Mouse (Mus musculus) neural tube, embryonic 13.5 days (tissue): Measurements from ENCODE around the gene Pik3r1. TPM values are rescaled to one million over a fixed set of nuclear protein-coding genes. Genes with fewer than 3 reads are reported as not detected.

Source experiments
- ATAC-seq: fragments of 200-750 bp; cut with Nextera tagmentation; 2 replicates; pipeline ENCODE4 v1.8.0; 2017; ENCODE audit warnings: low read depth, mild to moderate bottlenecking, moderate TSS enrichment, moderate library complexity
- H3K27ac ChIP-seq: fragments of 300-500 bp; sonication (generic); replicated peaks from 2 replicates; pipeline ENCODE4 v1.5.1; 2015; ENCODE audit warnings: moderate library complexity, mild to moderate bottlenecking, inconsistent platforms
- H3K27me3 ChIP-seq: fragments of 300-500 bp; sonication (generic); 2 replicates; pipeline ENCODE4 v1.6.1; 2015; ENCODE audit warnings: mild to moderate bottlenecking, inconsistent platforms
- H3K36me3 ChIP-seq: fragments of 300-500 bp; sonication (generic); 2 replicates; pipeline ENCODE4 v1.6.1; 2015; ENCODE audit warnings: mild to moderate bottlenecking, inconsistent platforms
- H3K4me1 ChIP-seq: fragments of 300-500 bp; sonication (generic); replicated peaks from 2 replicates; pipeline ENCODE4 v1.6.1; 2015; ENCODE audit warnings: inconsistent platforms
- H3K4me2 ChIP-seq: fragments of 300-500 bp; sonication (generic); 2 replicates; pipeline ENCODE4 v1.6.1; 2015; ENCODE audit warnings: inconsistent platforms, mild to moderate bottlenecking, moderate library complexity
- H3K4me3 ChIP-seq: fragments of 300-500 bp; sonication (generic); 2 replicates; pipeline ENCODE4 v1.5.1; 2015; ENCODE audit warnings: mild to moderate bottlenecking, inconsistent platforms
- H3K9ac ChIP-seq: fragments of 300-500 bp; sonication (generic); 2 replicates; pipeline ENCODE4 v1.6.1; 2015; ENCODE audit warnings: moderate library complexity, mild to moderate bottlenecking, inconsistent platforms
- H3K9me3 ChIP-seq: fragments of 300-500 bp; sonication (generic); 2 replicates; pipeline ENCODE4 v1.6.1; 2016; ENCODE audit warnings: inconsistent platforms
- WGBS: fragments of 180-500 bp; shearing (Covaris S2); methylation state at CpG from one replicate; pipeline ENCODE4 v1.1.7; 2015; 5-methylcytosine and 5-hydroxymethylcytosine counted together
- polyA plus RNA-seq: library from polyadenylated mRNA; unstranded; fragments of >200 nt; fragmentation: Nextera tagmentation; extraction: Ambion mirVana; gene quantifications from 2 replicates; pipeline ENCODE4 v1.2.1, GENCODE M21; 2015

The Pik3r1 gene
- polyA plus RNA-seq, 1 experiment from 2014 or later, result 47.9 TPM

DNA sequence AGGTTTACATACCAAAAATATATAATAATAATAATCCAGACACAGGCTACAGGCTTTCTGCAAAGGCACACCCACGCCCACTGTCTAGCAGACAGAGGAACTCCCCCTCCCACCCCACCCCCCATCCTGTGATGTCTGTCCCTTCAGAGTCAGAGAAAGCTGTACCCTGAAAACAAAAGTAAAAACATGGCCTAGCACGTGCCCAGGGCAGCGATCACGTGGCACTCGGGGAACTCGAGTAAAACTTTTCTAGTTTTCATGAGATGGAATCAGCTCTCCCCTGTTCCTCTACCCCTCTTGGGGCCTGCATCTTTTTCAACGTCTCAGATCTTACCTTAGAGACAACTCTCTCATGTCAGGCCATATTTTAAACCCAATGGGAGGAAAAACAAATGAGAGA is 71.2 kb downstream of the Pik3r1 start:
- Histone ChIP-seq H3K9ac (no peak overlapping the region), H3K9me3 (no peaks in the 10 kb centered on the region), H3K27ac (no peak overlapping the region), H3K4me1 (peaks cover 65% of the 10 kb centered on the region), H3K4me2 (no peak overlapping the region), H3K27me3 (no peaks in the 10 kb centered on the region), H3K4me3 (no peak overlapping the region), H3K36me3 (peaks cover 22% of the 10 kb centered on the region)
- 68% methylated on average over 7 of the region's 7 CpGs for WGBS
- no peak for ATAC-seq

DNA sequence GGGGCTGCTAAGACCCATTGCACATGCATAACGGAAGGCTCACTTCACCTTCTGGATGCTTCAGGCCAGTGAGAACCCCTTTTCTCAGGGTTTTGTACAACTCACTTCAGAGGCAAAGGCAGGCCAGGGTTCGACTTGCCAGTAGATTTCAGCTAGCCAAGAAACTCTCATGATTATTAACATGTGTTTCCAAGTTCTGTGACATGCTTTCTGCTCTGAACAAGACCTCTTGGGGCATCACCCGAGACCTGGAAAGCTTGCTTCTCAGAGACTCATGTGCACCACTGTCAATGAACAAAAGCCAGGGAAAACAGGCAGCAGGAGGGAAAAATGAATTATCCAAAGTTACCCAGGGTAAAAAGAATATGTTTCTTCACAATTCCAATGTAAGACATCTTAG is 71.7 kb downstream of the Pik3r1 start:
- Histone ChIP-seq H3K4me2 (no peak overlapping the region), H3K4me1 (peaks cover 70% of the 10 kb centered on the region), H3K36me3 (peaks cover 17% of the 10 kb centered on the region), H3K27ac (0 out of 2 replicates have a peak overlapping the region, but pooled peaks have one; percentile 25), H3K9ac (no peak overlapping the region), H3K9me3 (no peaks in the 10 kb centered on the region), H3K27me3 (no peaks in the 10 kb centered on the region), H3K4me3 (no peak overlapping the region)
- WGBS, result 70% methylated on average over 3 of the region's 3 CpGs
- no peak for ATAC-seq

DNA sequence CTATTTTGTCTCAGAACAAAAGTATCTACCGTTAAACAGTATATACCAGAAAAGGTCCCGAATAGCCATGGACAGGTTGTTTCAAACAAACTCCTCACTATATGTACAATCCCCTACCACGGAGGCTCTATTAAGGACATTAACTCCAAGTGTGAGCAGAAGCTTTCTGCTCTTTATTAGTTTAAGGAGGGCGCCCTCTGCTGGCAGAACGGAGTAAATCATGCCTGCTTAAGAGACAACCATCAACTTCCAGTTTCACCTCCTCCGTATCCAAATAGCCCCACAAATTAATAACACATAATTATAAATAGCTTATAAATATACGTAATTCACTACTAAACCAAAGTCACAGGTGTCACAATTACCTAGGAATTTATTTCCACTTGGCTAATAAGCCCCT is 72.1 kb downstream of the Pik3r1 start:
- 4% methylated on average over 7 of the region's 7 CpGs for WGBS

DNA sequence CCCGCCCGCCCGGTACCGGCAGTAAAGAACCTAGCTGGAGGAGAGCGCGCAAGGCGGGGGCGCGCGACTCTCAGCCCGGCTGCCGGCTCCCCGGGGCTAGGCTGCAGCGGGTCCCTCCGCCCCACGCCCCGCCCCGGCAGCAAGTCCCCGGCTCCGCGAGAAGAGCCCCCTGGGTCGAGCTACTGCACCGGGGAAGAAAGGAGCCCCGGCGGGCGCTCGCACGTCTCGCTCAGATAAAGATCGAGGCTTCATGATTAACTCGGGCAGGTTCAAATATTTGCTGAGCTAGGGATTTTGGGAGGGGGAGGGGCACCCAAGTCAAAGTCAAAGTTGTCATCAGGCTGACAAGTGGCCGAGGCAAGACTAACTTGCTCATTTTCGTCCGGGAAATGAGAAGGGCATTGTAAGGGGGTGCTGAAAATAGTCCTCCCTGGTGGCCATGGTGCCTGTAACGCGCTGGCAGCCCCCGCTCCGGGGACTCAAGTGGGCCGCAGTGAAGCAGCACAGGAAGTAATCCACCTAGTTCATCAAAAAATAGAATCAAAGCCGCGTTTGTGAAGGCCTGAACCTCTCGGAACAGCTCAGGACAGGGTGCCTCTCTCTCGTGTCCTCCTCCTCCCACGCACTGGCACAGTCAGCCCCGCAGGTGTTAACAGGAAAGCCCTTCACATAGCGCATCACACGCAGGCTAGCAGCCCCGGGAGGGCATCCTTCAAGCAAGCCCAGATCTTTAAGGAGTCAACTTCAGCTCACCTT is 73.3 kb downstream of the Pik3r1 start:
- Histone ChIP-seq H3K4me1 (peaks cover 74% of the 10 kb centered on the region), H3K4me2 (peak overlapping the region; percentile 96), H3K27me3 (no peaks in the 10 kb centered on the region), H3K36me3 (peaks cover 6% of the 10 kb centered on the region; the same call in 1 of the 2 replicates), H3K27ac (peak overlapping the region; percentile 92), H3K9ac (peak overlapping the region; percentile 86), H3K4me3 (peak overlapping the region; percentile 60), H3K9me3 (no peaks in the 10 kb centered on the region)
- WGBS, result under 1% methylated on average over 48 of the region's 48 CpGs
- peak; percentile 45 for ATAC-seq

More for the DNA sequence above, 72.1 kb downstream of the Pik3r1 start:
- ATAC-seq, result no peak
- H3K9ac ChIP-seq, result no peak overlapping the region
- H3K27me3 ChIP-seq, result no peaks in the 10 kb centered on the region
- H3K36me3 ChIP-seq, result peaks cover 15% of the 10 kb centered on the region
- peaks cover 74% of the 10 kb centered on the region for H3K4me1 ChIP-seq
- H3K9me3 ChIP-seq, result no peaks in the 10 kb centered on the region
- no peak overlapping the region for H3K4me3 ChIP-seq
- H3K27ac ChIP-seq, result no peak overlapping the region
- peak overlapping the region; percentile 96; the same call in 1 of the 2 replicates for H3K4me2 ChIP-seq

DNA sequence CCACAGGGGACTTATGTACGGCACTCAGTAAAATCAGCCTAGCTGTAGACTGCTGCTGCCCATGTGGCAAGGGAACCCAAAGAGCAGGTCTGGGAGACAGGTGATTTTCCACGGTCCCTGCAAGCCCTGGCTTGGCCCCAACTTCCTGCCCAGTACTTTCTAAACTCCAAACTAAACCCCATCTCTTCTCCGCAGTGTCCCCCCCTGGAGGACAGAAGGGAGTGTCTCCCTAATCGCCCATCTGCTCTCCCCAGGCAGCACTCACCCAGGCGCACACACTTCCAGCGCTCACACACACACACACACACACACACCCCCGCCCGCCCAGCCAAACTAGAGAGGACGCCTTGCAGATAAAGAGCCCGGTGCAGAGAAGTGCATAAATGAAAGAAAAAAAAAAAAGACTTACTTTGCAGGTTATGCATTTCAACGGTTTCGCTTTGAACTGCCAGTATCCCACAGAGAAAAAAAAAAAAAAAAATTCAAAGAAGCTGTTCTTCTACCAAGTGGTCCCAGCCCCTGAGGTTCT is 74.0 kb downstream of the Pik3r1 start:
- Histone ChIP-seq H3K4me1 (peaks cover 68% of the 10 kb centered on the region), H3K9ac (peak overlapping the region; percentile 86), H3K9me3 (no peaks in the 10 kb centered on the region), H3K27ac (peak overlapping the region; percentile 92), H3K27me3 (no peaks in the 10 kb centered on the region), H3K4me2 (peak overlapping the region; percentile 96), H3K36me3 (0 out of 2 replicates have a peak, but pooled peaks cover 7% of the 10 kb centered on the region), H3K4me3 (peak overlapping the region; percentile 60)
- under 1% methylated on average over 12 of the region's 12 CpGs for WGBS
- peak; percentile 61 for ATAC-seq

DNA sequence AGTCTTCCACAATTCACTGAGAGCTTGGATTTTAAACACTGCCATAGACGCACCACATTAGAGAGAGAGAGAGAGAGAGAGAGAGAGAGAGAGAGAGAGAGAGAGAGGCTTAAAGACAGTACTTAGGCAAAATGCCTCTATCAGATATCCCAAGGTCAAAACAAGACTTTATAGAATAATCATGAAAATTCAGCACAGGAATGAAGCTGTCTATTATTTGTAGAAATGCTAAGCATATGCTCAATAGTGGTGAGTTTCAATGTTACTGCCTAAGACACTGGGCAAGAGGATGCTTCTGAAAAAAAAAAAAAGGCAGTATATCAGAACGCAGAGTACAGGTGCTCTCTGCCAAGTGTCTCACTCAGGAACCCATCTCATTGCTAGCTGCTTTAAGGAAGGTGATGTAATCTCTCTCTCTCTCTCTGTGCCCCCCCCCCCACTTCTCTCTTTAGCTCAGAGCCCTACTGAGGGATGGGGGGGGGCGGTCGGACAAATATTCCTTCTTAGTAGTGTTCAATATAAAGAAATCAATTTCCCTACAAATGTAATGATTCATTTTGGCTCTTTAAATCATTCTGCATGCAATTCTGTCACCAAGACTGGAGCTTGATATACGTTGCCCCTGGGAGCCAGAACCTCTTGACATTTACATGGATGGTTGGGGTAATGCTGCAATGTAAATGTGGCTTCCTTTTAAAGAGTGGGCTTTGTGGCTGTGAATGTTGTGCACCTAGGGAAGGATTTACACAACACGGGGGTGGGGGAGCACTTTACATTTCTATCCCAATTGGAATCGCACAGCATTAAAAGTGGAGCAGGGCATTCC is 74.9 kb downstream of the Pik3r1 start:
- no peaks in the 10 kb centered on the region for H3K9me3 ChIP-seq
- ATAC-seq, result peak; percentile 33
- peaks cover 12% of the 10 kb centered on the region for H3K36me3 ChIP-seq
- peak overlapping the region; percentile 60 for H3K4me3 ChIP-seq
- H3K9ac ChIP-seq, result peak overlapping the region; percentile 86
- 27% methylated on average over 7 of the region's 7 CpGs for WGBS
- peak overlapping the region; percentile 96 for H3K4me2 ChIP-seq
- no peaks in the 10 kb centered on the region for H3K27me3 ChIP-seq
- H3K27ac ChIP-seq, result peak overlapping the region; percentile 92
- H3K4me1 ChIP-seq, result peaks cover 59% of the 10 kb centered on the region

DNA sequence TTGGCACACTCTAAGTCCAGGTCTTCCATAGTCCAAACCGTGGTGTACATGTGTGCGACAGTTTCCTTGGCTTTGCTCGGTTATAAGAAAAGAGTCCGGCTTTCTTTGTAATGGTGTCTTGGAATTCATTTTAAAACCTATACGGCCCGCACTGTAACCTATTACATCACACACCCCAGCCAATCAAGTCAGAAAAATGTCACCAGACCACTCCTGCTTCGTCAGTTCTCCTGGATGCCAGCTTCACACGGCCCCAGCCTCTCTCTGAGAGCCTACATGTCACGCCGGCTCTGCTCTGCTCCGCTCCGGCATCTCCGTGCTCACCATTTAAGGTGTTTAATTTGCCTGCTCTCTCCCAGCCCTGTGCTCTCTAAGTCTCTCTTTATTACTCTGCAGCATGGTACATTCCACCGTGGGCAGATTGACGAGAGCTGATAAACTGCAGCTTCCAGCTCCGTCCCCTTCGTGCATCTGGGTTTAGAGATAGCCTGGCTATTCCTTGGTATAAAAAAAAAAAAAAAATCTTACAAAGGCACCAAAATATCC is 75.7 kb downstream of the Pik3r1 start:
- peak overlapping the region; percentile 86 for H3K9ac ChIP-seq
- peaks cover 59% of the 10 kb centered on the region for H3K4me1 ChIP-seq
- 12% methylated on average over 17 of the region's 17 CpGs for WGBS
- H3K4me3 ChIP-seq, result peak overlapping the region; percentile 60
- ATAC-seq, result peak; percentile 81
- peak overlapping the region; percentile 92 for H3K27ac ChIP-seq
- H3K36me3 ChIP-seq, result peaks cover 20% of the 10 kb centered on the region
- H3K4me2 ChIP-seq, result peak overlapping the region; percentile 96
- no peaks in the 10 kb centered on the region for H3K9me3 ChIP-seq
- no peaks in the 10 kb centered on the region for H3K27me3 ChIP-seq

DNA sequence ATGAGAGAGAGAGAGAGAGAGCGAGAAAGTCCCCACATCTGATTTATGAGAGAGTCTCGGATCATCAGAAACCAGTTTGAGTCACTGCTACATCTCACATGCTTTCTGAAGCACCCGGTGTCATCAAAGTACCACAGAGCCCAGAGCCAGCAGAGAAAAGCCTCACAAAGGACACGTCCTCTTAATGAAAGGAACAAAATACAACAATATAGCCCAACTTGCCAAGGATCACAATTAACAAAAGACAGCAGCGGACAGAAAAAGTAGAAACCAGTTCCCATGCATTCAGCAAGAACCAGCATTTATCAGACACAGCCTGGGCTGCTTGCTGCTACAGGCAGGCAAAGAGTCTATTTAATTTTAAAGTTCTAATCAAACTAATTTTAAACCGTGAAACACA is 76.3 kb downstream of the Pik3r1 start:
- Histone ChIP-seq H3K27ac (peak overlapping the region; percentile 92), H3K9ac (peak overlapping the region; percentile 86)
- WGBS, result 13% methylated on average over 6 of the region's 6 CpGs

DNA sequence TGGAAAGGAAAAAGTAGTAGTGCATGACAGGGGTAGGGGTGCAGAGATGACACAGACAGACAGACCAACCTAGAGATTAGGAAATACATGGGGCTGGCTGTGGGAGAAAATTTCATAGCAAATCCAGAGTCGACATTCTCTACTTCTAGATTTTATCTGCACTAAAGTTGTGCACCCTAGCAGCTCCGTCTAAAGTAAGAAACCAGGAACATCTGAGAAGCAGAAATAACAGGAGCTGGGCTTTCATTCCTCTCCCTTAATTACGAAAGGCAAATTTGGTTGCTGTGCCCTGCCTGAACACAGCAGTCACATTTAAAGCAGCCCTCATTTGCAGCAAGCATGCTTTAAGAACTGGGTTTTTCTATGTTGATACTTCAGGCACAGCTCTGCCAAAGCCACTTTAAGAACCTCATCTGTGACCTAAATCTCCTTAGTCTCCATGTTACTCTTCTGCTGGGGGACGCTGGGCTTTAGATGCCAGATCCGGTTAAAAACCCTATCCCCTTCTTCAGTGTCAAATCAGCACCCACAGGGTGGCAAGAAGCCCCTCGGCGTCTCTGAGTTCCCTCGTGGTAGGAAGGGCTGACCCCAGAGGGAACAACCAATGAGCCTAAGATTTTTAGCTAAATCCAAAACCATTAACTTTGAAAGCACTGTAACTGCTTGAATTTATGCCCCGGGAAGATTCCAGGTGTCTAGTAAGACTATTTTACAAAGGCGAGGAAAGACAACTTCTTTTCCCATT is 76.9 kb downstream of the Pik3r1 start:
- Histone ChIP-seq H3K4me3 (peak overlapping the region; percentile 60), H3K4me2 (peak overlapping the region; percentile 96), H3K36me3 (peaks cover 32% of the 10 kb centered on the region), H3K9me3 (no peaks in the 10 kb centered on the region), H3K27me3 (no peaks in the 10 kb centered on the region), H3K4me1 (peaks cover 56% of the 10 kb centered on the region), H3K27ac (peak overlapping the region; percentile 92), H3K9ac (peak overlapping the region; percentile 86)
- no peak for ATAC-seq
- 29% methylated on average over 10 of the region's 10 CpGs for WGBS

More for the DNA sequence above, 76.3 kb downstream of the Pik3r1 start:
- peak overlapping the region; percentile 96 for H3K4me2 ChIP-seq
- no peak for ATAC-seq
- H3K4me3 ChIP-seq, result peak overlapping the region; percentile 60
- peaks cover 26% of the 10 kb centered on the region for H3K36me3 ChIP-seq
- H3K4me1 ChIP-seq, result peaks cover 59% of the 10 kb centered on the region
- H3K27me3 ChIP-seq, result no peaks in the 10 kb centered on the region
- H3K9me3 ChIP-seq, result no peaks in the 10 kb centered on the region

DNA sequence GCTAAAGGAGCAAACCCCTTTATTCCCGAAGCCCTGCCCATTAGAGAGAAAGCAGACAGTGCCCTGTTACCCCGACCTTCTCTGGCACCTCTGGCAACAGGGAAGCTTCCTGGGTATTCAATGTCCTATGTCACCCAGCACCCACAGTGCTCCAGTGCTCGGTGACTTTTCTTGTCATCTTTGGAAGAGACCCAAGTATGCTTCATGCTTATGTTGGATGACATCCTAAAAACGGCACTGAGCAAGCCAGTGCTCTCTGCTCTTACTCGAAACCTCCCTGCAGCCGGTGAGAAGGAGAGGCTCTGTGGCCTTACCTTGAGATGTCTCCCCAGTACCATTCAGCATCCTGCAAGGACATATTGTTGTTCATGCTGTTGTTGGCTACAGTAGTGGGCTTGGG is 77.8 kb downstream of the Pik3r1 start:
- ATAC-seq, result no peak
- H3K36me3 ChIP-seq, result peaks cover 41% of the 10 kb centered on the region
- H3K9ac ChIP-seq, result peak overlapping the region; percentile 55; the same call in 1 of the 2 replicates
- no peaks in the 10 kb centered on the region for H3K9me3 ChIP-seq
- H3K27ac ChIP-seq, result no peak overlapping the region
- peak overlapping the region; percentile 60 for H3K4me3 ChIP-seq
- peak overlapping the region; percentile 96 for H3K4me2 ChIP-seq
- H3K4me1 ChIP-seq, result peaks cover 50% of the 10 kb centered on the region
- 66% methylated on average over 6 of the region's 6 CpGs for WGBS
- no peaks in the 10 kb centered on the region for H3K27me3 ChIP-seq

DNA sequence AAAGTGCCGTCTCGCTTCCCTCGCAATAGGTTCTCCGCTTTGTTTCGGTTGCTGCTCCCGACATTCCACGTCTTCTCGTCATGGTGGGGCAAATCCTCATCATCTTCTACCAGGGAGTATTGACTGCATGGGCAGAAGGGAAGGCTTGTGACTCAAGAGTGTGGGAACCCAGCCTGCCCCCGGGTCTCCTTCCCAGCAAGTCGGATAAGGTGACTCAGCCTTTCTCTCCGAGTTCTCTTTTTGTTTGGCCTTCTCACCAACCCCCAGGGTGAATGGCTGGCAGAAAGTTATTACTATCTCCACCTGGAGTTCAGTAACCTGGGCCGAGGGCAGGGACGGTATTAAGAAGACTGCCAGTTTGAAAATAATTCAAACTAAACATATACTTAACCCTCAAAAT is 81.8 kb downstream of the Pik3r1 start:
- Histone ChIP-seq H3K9ac (no peak overlapping the region), H3K27ac (no peak overlapping the region), H3K4me1 (peaks cover 12% of the 10 kb centered on the region), H3K36me3 (peaks cover 74% of the 10 kb centered on the region), H3K4me2 (no peak overlapping the region), H3K4me3 (no peak overlapping the region), H3K27me3 (no peaks in the 10 kb centered on the region), H3K9me3 (no peaks in the 10 kb centered on the region)
- WGBS, result 94% methylated on average over 13 of the region's 13 CpGs
- ATAC-seq, result no peak
